Mouse (Mus musculus): ENCODE measurements around the gene Limk2.

Gene Limk2

GRCm38 (mm10) chr11:3297871-3298812 lies 110.8 kb downstream of the Limk2 start:
- DNase-seq (ENCODE audit: low spot score): no peak

DNA sequence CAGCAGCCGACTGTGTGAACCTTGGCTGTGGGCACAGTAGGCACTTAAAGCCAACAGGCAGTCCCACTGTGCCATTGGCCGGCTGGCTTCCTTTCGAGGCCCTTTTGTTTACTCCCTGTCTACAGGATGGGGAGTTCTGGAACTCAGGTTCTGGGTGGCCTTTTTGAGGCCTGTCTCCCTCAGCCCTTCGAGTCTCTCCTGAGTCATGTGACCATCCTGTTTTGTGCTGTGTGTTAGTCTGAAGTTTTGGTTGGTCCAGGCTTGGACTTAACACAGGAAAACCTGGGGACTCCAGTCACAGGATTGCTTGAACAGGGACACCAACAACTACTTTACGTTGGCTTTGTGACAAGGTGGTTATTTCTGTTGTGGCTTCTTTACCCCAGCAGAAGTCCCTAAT lies 112.9 kb downstream of the Limk2 start:
- no peak for DNase-seq (ENCODE audit: low spot score)

DNA sequence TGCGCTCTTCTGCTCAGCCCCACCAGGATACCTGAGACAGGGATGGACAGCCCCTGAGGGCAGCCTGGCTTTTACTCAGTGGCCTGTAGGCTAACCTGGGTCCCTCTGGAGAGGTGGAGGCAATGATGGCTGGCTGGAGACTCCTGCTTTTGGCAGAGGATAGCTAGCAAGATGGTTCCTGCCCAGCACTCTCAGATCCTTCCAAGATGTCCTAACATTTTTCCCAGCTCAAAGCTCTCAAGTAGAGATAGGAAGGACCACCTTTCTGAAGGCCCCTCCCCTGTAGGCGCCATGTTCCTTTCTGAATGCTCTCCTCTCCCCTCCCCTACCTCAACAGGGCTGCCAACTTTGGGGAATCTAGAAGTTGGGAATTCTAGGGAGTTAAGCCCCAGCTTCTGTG lies 114.3 kb downstream of the Limk2 start:
- DNase-seq (ENCODE audit: low spot score): no peak
